Mouse (Mus musculus): Measurements from ENCODE around the gene Gm4792. TPM values are rescaled to one million over a fixed set of nuclear protein-coding genes. Genes with fewer than 3 reads are reported as not detected.

The Gm4792 gene
- total RNA-seq, 2 experiments from 2014 or later, result not detected

Other genes starting within 250 kb of the Gm4792 start
- 1 to 10 TPM; 6.9 to 8.4 TPM for gene Nr2c1, start 150.7 kb downstream of the Gm4792 start, total RNA-seq (2021)
- gene Ndufa12, start 100.0 kb downstream of the Gm4792 start, total RNA-seq (2021), result 100 to 1,000 TPM; 515 to 526 TPM
- gene Tmcc3, start 13.2 kb upstream of the Gm4792 start, total RNA-seq (2021), result 10 to 100 TPM; 27.0 to 29.7 TPM